Mouse (Mus musculus): ENCODE measurements around the gene Adamts16.

- TF ChIP-seq CTCF (IDR thresholded peaks at IDR 0.05; ENCODE audit: borderline replicate concordance, control insufficient read depth, extremely low read depth, insufficient read depth, low read length, poor library complexity) (no peak), POLR2A (IDR thresholded peaks at IDR 0.05; ENCODE audit: control insufficient read depth, extremely low read depth, insufficient read depth, low read length, poor library complexity) (no peak)
Observed at GRCm38 (mm10) chr13:70684976-70685609, 156.5 kb downstream of the Adamts16 start.

Measured in thymus, adult 2 months (tissue).